Comparison of ENCODE assay signal across 43 mouse cellular contexts in the genomic region with DNA sequence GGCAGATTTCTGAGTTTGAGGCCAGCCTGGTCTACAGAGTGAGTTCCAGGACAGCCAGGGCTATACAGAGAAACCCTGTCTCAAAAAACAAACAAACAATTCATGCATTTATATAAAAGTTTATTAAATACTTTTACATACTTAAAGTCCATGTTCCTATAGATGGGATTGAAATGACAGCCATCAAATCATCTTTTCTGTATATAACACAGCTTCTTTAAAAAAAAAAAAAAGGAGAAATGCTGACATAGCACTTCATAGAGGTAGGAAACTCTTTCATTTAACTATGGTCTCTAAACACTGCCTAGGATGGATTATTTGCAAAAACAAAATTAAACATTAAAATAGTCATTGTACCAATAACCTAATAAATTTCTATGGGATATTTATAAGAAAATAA. TPM values are rescaled to one million over a fixed set of nuclear protein-coding genes. Genes with fewer than 3 reads are reported as not detected.
"Had no signal": no experiment of that assay in that cellular context is flagged by ENCODE, and none has a peak within 500 bp of the region (broad histone marks: within the 10 kb centered on the region; RNA-seq: fewer than 3 reads in every experiment).

No protein-coding gene starts in this region.

- H3K27me3 ChIP-seq: heart, embryonic 15.5 days; hindbrain, embryonic 12.5 days; hindbrain, embryonic 13.5 days; hindbrain, embryonic 15.5 days; intestine, embryonic 15.5 days had no signal

- ATAC-seq: hindbrain, embryonic 16.5 days; hindbrain, postnatal 0 days; inflammation-experienced regulatory T-cells, adult 6 months; intestine, embryonic 15.5 days; intestine, embryonic 16.5 days; intestine, postnatal 0 days had no signal

- H3K4me3 ChIP-seq: heart, embryonic 12.5 days; heart, embryonic 13.5 days; heart, embryonic 15.5 days; hindbrain, embryonic 10.5 days; hindbrain, embryonic 12.5 days; hindbrain, embryonic 13.5 days; hindbrain, embryonic 15.5 days; intestine, embryonic 15.5 days; kidney, embryonic 15.5 days; layer of hippocampus, adult 2 months; left cerebral cortex, adult 2 months had no signal

- H3K4me1 ChIP-seq: heart, embryonic 12.5 days; heart, embryonic 13.5 days; heart, embryonic 15.5 days; hindbrain, embryonic 10.5 days; hindbrain, embryonic 12.5 days; hindbrain, embryonic 13.5 days; hindbrain, embryonic 15.5 days; intestine, embryonic 15.5 days; kidney, embryonic 15.5 days had no signal

- H3K9ac ChIP-seq: heart, embryonic 12.5 days; heart, embryonic 13.5 days; heart, embryonic 15.5 days; hindbrain, embryonic 12.5 days; hindbrain, embryonic 13.5 days; hindbrain, embryonic 14.5 days; hindbrain, embryonic 15.5 days; intestine, embryonic 15.5 days; kidney, embryonic 15.5 days had no signal

- DNase-seq: heart, postnatal 10 days; heart, postnatal 14 days; heart, postnatal 36 days; heart, postnatal 4 days; kidney, adult 11 months; kidney, adult 18-20 months; kidney, adult 2 months; kidney, adult 8-10 months; kidney, adult 9 months; kidney, postnatal 10 days; kidney, postnatal 14 days; kidney, postnatal 25 days; kidney, postnatal 36 days; kidney, postnatal 4 days; layer of hippocampus, adult 9-11 months; layer of hippocampus, postnatal 36 days had no signal

- H3K9me3 ChIP-seq: hindbrain, embryonic 15.5 days; intestine, embryonic 15.5 days had no signal

- H3K4me2 ChIP-seq: heart, embryonic 11.5 days; heart, embryonic 12.5 days; heart, embryonic 13.5 days; heart, embryonic 15.5 days; hindbrain, embryonic 12.5 days; hindbrain, embryonic 13.5 days; hindbrain, embryonic 14.5 days; hindbrain, embryonic 15.5 days; intestine, embryonic 15.5 days; kidney, embryonic 15.5 days had no signal

- H3K27ac ChIP-seq: heart, embryonic 13.5 days; heart, embryonic 15.5 days; hindbrain, embryonic 10.5 days; hindbrain, embryonic 12.5 days; hindbrain, embryonic 13.5 days; hindbrain, embryonic 14.5 days; hindbrain, embryonic 15.5 days; hindbrain, postnatal 0 days; intestine, embryonic 15.5 days; kidney, embryonic 15.5 days; kidney, postnatal 0 days; layer of hippocampus, adult 2 months; left cerebral cortex, adult 2 months had no signal

- H3K36me3 ChIP-seq: heart, embryonic 12.5 days; heart, embryonic 13.5 days; heart, embryonic 15.5 days; hindbrain, embryonic 10.5 days; hindbrain, embryonic 12.5 days; hindbrain, embryonic 13.5 days; hindbrain, embryonic 15.5 days; intestine, embryonic 15.5 days; kidney, embryonic 15.5 days had no signal

RNA-seq across cellular contexts. Expression of gene Gm10320, which starts 43.1 kb away (rescaled TPM):
- total RNA-seq: heart, postnatal 10 days; heart, postnatal 14 days; heart, postnatal 25 days; heart, postnatal 36 days; heart, postnatal 4 days; hematopoietic stem cell, adult 5-6 weeks; layer of hippocampus, adult 18-20 months; layer of hippocampus, adult 2 months; layer of hippocampus, adult 8-10 months; layer of hippocampus, postnatal 10 days; layer of hippocampus, postnatal 14 days; layer of hippocampus, postnatal 25 days; layer of hippocampus, postnatal 36 days; left cerebral cortex, adult 18-20 months; left cerebral cortex, adult 2 months had no signal
- polyA plus RNA-seq: hindbrain, embryonic 12.5 days had no signal
